Mouse (Mus musculus) stomach, postnatal 0 days (tissue): ENCODE data around the gene Aatk.

ENCODE experiments used
- CTCF ChIP-seq: IDR thresholded peaks from 2 replicates; pipeline ENCODE4 v1.5.1; 2016; ENCODE audit warnings: antibody characterized with exemption, low read depth, mild to moderate bottlenecking, moderate library complexity
- EP300 ChIP-seq: optimal IDR thresholded peaks from 2 replicates; pipeline ENCODE3; 2016; ENCODE audit warnings: antibody characterized with exemption

GRCm38 (mm10) chr11:119959714-119960113 is 87.3 kb downstream of the Aatk start:
- no peak for TF ChIP-seq CTCF
- no peak for TF ChIP-seq EP300
